Mouse (Mus musculus): Measurements from ENCODE around the gene Gm5129. TPM values are rescaled to one million over a fixed set of nuclear protein-coding genes. Genes with fewer than 3 reads are reported as not detected.
"Not testable (repeated sequence)": the region's sequence is repeated elsewhere in the genome, so short reads cannot be mapped to it uniquely, and the experiment has no call there.

Gm5129 gene
- not detected in 2 replicates for polyA plus RNA-seq (2015; fragmentation: Nextera tagmentation; extraction: Ambion mirVana)

DNA sequence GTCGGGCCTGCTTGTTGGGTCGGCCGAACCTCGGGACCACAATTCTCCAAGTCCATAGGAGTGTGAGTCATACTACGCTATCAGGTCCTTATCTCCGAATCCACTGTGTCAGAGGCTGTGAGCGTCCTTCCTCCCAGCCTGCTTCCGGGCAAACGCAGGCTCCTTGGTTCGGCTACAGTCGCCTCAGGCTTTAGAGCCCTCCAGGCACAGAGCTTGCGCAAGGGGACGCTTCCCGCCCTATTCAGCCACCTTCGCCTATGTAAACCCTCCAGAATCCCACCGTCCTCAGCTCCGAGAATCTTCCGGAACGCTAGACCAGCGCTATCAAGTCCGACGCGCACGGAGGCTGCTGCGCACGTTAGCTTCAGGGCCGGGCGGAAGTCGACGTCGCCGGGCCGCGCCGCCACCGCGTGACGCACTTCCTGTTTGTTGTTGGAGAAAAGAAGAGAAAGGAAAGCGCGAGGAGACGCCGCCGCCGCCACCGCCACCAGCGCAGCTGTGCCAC, at the start of gene Gm5129, which contains the start of gene Dnajb6:
Gene Gm5129, minus strand, starts transcription at position 380 of the 505 bp plus-strand sequence.
Gene Dnajb6, plus strand, starts transcription at position 132 of the 505 bp plus-strand sequence.
- Histone ChIP-seq H3K36me3 (no peaks in the 10 kb centered on the region), H3K27ac (replicated peaks) (peak within 1 kb of the TSS; percentile 97), H3K4me1 (peaks cover 39% of the 10 kb centered on the region), H3K27me3 (replicated peaks) (no peaks in the 10 kb centered on the region), H3K4me2 (peak within 1 kb of the TSS; percentile 85), H3K9me3 (replicated peaks) (no peaks in the 10 kb centered on the region), H3K4me3 (replicated peaks) (peak within 1 kb of the TSS; percentile 94), H3K9ac (replicated peaks) (peak within 1 kb of the TSS; percentile 93)
- WGBS: under 1% methylated on average over 46 of the region's 46 CpGs
- ATAC-seq (ENCODE audit: low FRiP score): peak; percentile 99

DNA sequence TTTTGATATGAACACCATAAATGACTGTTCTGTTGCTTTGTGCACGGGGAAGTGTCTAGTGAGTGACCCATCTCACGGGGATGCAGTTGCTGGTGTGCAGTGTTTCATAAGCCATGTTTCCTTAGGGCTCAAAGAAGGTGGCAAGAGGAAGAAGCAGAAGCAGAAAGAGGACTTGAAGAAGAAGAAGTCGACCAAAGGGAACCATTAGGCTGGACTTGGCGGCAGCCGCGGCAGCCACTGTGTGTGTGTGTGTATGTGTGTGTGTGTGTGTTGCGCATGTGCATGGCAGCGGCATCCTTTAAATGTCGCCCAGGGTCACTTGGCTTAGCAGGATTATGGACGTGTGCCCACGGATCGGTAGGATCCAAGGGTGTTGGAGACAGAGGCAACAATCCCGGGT, 49.2 kb upstream of the Gm5129 start:
- H3K4me1 ChIP-seq; ATAC-seq (ENCODE audit: low FRiP score); H3K27me3 ChIP-seq (replicated peaks); H3K4me2 ChIP-seq; H3K27ac ChIP-seq (replicated peaks); H3K9ac ChIP-seq (replicated peaks); H3K4me3 ChIP-seq (replicated peaks); H3K9me3 ChIP-seq (replicated peaks): not testable (repeated sequence)
- 0 out of 2 replicates have a peak, but pooled peaks cover 12% of the 10 kb centered on the region for H3K36me3 ChIP-seq
- 95% methylated on average over 10 of the region's 13 CpGs for WGBS

DNA sequence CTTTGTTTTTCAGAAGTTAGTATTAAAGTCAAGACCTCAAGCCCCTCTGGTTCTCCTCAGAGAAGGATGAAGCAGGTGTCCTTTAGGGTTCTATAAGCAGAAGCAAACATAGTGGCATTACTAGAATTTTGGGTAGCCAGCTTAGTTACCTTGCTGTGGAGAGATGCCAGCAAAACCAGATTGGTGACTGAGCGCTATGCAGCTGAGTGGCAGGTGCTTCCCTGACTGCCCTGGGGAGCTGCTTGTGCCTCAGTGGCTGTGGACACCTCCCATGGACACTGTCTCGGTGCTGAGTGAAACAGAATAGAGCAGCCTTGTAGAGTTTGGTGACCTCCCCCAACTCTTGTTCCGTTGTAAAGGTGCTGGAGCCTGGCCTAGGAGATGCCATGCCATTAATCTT, 46.5 kb upstream of the Gm5129 start:
- no peak for ATAC-seq (ENCODE audit: low FRiP score)
- no peak overlapping the region for H3K9ac ChIP-seq (replicated peaks)
- H3K9me3 ChIP-seq (replicated peaks): no peaks in the 10 kb centered on the region
- 86% methylated on average over 3 of the region's 3 CpGs for WGBS
- peaks cover 19% of the 10 kb centered on the region; the same call in 1 of the 2 replicates for H3K36me3 ChIP-seq
- H3K4me3 ChIP-seq (replicated peaks): no peak overlapping the region
- H3K4me2 ChIP-seq: no peak overlapping the region
- no peaks in the 10 kb centered on the region for H3K27me3 ChIP-seq (replicated peaks)
- no peak overlapping the region for H3K27ac ChIP-seq (replicated peaks)
- no peaks in the 10 kb centered on the region for H3K4me1 ChIP-seq

DNA sequence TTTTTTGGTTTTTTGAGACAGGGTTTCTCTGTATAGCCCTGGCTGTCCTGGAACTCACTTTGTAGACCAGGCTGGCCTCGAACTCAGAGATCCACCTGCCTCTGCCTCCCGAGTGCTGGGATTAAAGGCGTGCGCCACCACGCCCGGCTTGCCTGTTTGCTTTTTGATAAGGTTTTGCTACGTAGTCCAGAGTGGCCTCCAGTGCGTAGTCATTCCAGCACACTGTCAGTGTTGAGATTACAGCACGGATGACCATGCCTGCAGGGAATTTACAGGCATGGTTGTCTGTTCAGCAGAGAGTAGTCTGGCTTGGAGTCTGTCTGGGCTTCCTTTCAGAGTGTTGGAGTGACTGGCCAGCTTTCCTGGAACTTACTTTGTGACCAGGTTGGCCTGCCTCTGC, 44.0 kb upstream of the Gm5129 start:
- not testable (repeated sequence) for H3K4me3 ChIP-seq (replicated peaks); H3K27ac ChIP-seq (replicated peaks); H3K9ac ChIP-seq (replicated peaks); H3K9me3 ChIP-seq (replicated peaks); ATAC-seq (ENCODE audit: low FRiP score); H3K4me2 ChIP-seq; H3K4me1 ChIP-seq; H3K27me3 ChIP-seq (replicated peaks)
- peaks cover 19% of the 10 kb centered on the region; the same call in 1 of the 2 replicates for H3K36me3 ChIP-seq
- 95% methylated on average over 9 of the region's 9 CpGs for WGBS

DNA sequence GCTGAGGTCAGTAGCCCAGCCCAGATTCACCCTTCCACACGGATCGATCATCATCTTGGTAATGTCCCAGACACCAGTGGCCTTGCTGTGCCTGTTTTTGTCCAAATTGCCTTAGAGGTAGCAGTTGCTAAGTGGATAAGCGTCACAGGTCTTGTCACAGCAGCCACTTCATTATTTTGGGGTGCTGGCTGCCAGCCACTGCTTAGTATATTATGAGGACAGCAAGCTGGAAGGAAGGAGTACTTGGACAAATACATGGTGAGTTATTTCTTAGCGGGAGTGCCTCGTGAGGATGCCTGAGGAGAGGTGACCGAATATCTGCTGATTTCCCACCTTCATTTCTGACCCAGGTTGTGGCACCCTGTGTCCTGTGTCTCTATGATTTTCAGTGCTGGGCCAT, 42.3 kb upstream of the Gm5129 start:
- Histone ChIP-seq H3K4me3 (replicated peaks) (no peak overlapping the region), H3K27me3 (replicated peaks) (no peaks in the 10 kb centered on the region), H3K4me1 (0 out of 2 replicates have a peak, but pooled peaks cover under 1% of the 10 kb centered on the region), H3K9me3 (replicated peaks) (no peaks in the 10 kb centered on the region), H3K36me3 (peaks cover 19% of the 10 kb centered on the region; the same call in 1 of the 2 replicates), H3K9ac (replicated peaks) (no peak overlapping the region), H3K4me2 (no peak overlapping the region), H3K27ac (replicated peaks) (no peak overlapping the region)
- no peak for ATAC-seq (ENCODE audit: low FRiP score)
- WGBS: 96% methylated on average over 6 of the region's 6 CpGs

GRCm38 (mm10) chr5:29775437-29775836, 39.7 kb upstream of the Gm5129 start:
- WGBS: 89% methylated on average over 5 of the region's 5 CpGs
- no peaks in the 10 kb centered on the region for H3K27me3 ChIP-seq (replicated peaks)
- no peak overlapping the region for H3K4me3 ChIP-seq (replicated peaks)
- H3K27ac ChIP-seq (replicated peaks): no peak overlapping the region
- H3K4me1 ChIP-seq: 0 out of 2 replicates have a peak, but pooled peaks cover 5% of the 10 kb centered on the region
- H3K4me2 ChIP-seq: no peak overlapping the region
- no peaks in the 10 kb centered on the region for H3K9me3 ChIP-seq (replicated peaks)
- peaks cover 9% of the 10 kb centered on the region; the same call in 1 of the 2 replicates for H3K36me3 ChIP-seq
- no peak for ATAC-seq (ENCODE audit: low FRiP score)
- no peak overlapping the region for H3K9ac ChIP-seq (replicated peaks)

- no peak for ATAC-seq (ENCODE audit: low FRiP score)
- Histone ChIP-seq H3K4me2 (no peak overlapping the region), H3K9ac (replicated peaks) (no peak overlapping the region), H3K36me3 (peaks cover 17% of the 10 kb centered on the region; the same call in 1 of the 2 replicates), H3K27ac (replicated peaks) (no peak overlapping the region), H3K27me3 (replicated peaks) (no peaks in the 10 kb centered on the region), H3K4me3 (replicated peaks) (no peak overlapping the region), H3K4me1 (0 out of 2 replicates have a peak, but pooled peaks cover 5% of the 10 kb centered on the region), H3K9me3 (replicated peaks) (no peaks in the 10 kb centered on the region)
- 89% methylated on average over 13 of the region's 13 CpGs for WGBS
These were observed 37.9 kb upstream of the Gm5129 start for GRCm38 (mm10) chr5:29773460-29774150.

DNA sequence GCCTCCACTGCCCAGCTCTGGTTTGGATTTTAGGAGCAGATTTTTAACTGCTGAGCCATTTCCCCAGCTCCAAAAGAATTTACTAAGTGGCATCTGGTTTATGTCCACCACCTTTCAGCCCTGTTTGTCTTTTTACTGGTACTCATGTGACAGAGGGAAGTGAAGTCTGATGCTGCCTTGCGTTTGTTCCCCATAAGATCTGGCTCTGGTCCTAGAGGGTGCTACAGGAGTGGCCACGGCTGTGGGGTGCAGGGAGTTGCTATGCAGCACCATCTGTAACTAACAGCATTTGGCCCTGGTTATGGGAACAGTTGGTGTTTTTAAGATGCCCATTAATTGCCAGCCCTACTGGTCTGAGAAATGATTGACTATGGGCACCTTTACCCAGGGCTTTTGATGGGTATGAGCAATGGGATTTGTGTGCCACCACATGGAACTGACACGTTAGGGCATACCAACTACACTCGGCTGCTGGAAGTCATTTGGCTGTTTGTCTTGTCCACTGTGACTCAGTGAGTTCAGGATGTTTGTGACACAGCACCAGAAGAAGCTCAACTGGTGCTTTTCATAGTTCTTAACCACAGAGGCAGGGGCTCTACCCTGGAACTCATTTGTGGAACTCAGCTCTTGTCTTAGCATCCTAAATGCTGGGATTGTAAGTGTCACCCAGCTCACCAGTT, 37.1 kb upstream of the Gm5129 start:
- Histone ChIP-seq H3K36me3 (peaks cover 20% of the 10 kb centered on the region), H3K27me3 (replicated peaks) (no peaks in the 10 kb centered on the region), H3K4me3 (replicated peaks) (no peak overlapping the region), H3K9me3 (replicated peaks) (no peaks in the 10 kb centered on the region), H3K27ac (replicated peaks) (no peak overlapping the region), H3K9ac (replicated peaks) (no peak overlapping the region), H3K4me1 (0 out of 2 replicates have a peak, but pooled peaks cover 5% of the 10 kb centered on the region), H3K4me2 (no peak overlapping the region)
- WGBS: 71% methylated on average over 4 of the region's 4 CpGs
- no peak for ATAC-seq (ENCODE audit: low FRiP score)

- WGBS: 81% methylated on average over 2 of the region's 2 CpGs
- no peaks in the 10 kb centered on the region for H3K9me3 ChIP-seq (replicated peaks)
- no peaks in the 10 kb centered on the region for H3K27me3 ChIP-seq (replicated peaks)
- H3K4me2 ChIP-seq: no peak overlapping the region
- no peak overlapping the region for H3K9ac ChIP-seq (replicated peaks)
- 0 out of 2 replicates have a peak, but pooled peaks cover 5% of the 10 kb centered on the region for H3K4me1 ChIP-seq
- ATAC-seq (ENCODE audit: low FRiP score): no peak
- H3K27ac ChIP-seq (replicated peaks): no peak overlapping the region
- peaks cover 23% of the 10 kb centered on the region for H3K36me3 ChIP-seq
- H3K4me3 ChIP-seq (replicated peaks): no peak overlapping the region
These were observed 36.3 kb upstream of the Gm5129 start for GRCm38 (mm10) chr5:29772038-29772437.

DNA sequence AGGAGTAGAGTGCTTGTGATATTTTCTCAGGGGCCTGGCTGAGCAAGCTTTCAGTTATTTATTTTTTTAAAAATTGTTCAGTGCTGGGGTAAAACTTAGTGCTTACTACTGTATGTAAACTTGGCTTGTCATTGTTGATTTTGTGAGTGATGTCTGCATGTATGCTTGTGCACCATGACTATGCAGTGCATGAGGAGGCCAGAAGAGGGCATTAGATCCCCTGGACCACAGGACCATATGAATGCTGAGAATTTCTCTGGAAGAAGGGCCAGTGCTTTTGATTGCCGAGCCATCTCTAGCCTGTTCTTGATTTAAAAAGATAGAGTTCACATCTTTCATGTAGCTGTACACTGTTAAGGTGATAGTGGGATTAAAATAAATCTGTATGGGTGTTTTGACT, 35.2 kb upstream of the Gm5129 start:
- 95% methylated on average over 1 of the region's 1 CpGs for WGBS
- no peak overlapping the region for H3K9ac ChIP-seq (replicated peaks)
- no peaks in the 10 kb centered on the region for H3K27me3 ChIP-seq (replicated peaks)
- ATAC-seq (ENCODE audit: low FRiP score): no peak
- H3K27ac ChIP-seq (replicated peaks): no peak overlapping the region
- no peak overlapping the region for H3K4me2 ChIP-seq
- H3K36me3 ChIP-seq: peaks cover 25% of the 10 kb centered on the region
- no peaks in the 10 kb centered on the region for H3K9me3 ChIP-seq (replicated peaks)
- no peak overlapping the region for H3K4me3 ChIP-seq (replicated peaks)
- 0 out of 2 replicates have a peak, but pooled peaks cover 5% of the 10 kb centered on the region for H3K4me1 ChIP-seq

- Histone ChIP-seq H3K4me3 (replicated peaks) (no peak overlapping the region), H3K27me3 (replicated peaks) (no peaks in the 10 kb centered on the region), H3K9ac (replicated peaks) (no peak overlapping the region), H3K4me1 (no peaks in the 10 kb centered on the region), H3K4me2 (no peak overlapping the region), H3K36me3 (peaks cover 42% of the 10 kb centered on the region), H3K9me3 (replicated peaks) (no peaks in the 10 kb centered on the region), H3K27ac (replicated peaks) (no peak overlapping the region)
- WGBS: 90% methylated on average over 5 of the region's 5 CpGs
- ATAC-seq (ENCODE audit: low FRiP score): no peak
These were observed 23.6 kb upstream of the Gm5129 start for GRCm38 (mm10) chr5:29759318-29759717.

GRCm38 (mm10) chr5:29752894-29753293, 17.2 kb upstream of the Gm5129 start:
- H3K4me3 ChIP-seq (replicated peaks): no peak overlapping the region
- H3K9ac ChIP-seq (replicated peaks): no peak overlapping the region
- no peaks in the 10 kb centered on the region for H3K9me3 ChIP-seq (replicated peaks)
- H3K27me3 ChIP-seq (replicated peaks): no peaks in the 10 kb centered on the region
- H3K4me1 ChIP-seq: no peaks in the 10 kb centered on the region
- no peak overlapping the region for H3K4me2 ChIP-seq
- peaks cover 67% of the 10 kb centered on the region for H3K36me3 ChIP-seq
- no peak for ATAC-seq (ENCODE audit: low FRiP score)
- H3K27ac ChIP-seq (replicated peaks): no peak overlapping the region

Data from neural tube, embryonic 15.5 days (tissue).